Mouse (Mus musculus) myocyte (in vitro differentiated cells): ENCODE measurements at regions not wholly inside any gene's neighbourhood (a gene's known extent, or its start where the extent isn't known, plus 50 kb on each side); places are given as distances from the start of the nearest gene placed in this dataset.

ENCODE experiments used
- H3K27me3 ChIP-seq: one replicate; pipeline ENCODE4 v1.6.1; 2011; ENCODE audit not compliant: control insufficient read depth, insufficient read depth, insufficient read length
- H3K36me3 ChIP-seq: one replicate; pipeline ENCODE4 v1.6.1; 2011; ENCODE audit not compliant: control insufficient read depth, insufficient read depth
- H3K4me2 ChIP-seq: one replicate; pipeline ENCODE4 v1.6.1; 2011; ENCODE audit warnings: low read depth, control low read depth
- H3K4me3 ChIP-seq: one replicate; pipeline ENCODE4 v1.5.1; 2011; ENCODE audit warnings: mild to moderate bottlenecking, control low read depth, moderate library complexity
- H3K79me2 ChIP-seq: one replicate; pipeline ENCODE4 v1.6.1; 2011; ENCODE audit not compliant: control insufficient read depth, insufficient read depth
- H3ac ChIP-seq: one replicate; pipeline ENCODE4 v1.6.1; 2011; ENCODE audit not compliant: control insufficient read depth, insufficient read length
- CEBPB ChIP-seq: IDR thresholded peaks from 2 replicates; pipeline ENCODE4 v1.6.1; 2011; ENCODE audit warnings: mild to moderate bottlenecking, moderate library complexity; ENCODE audit not compliant: poor library complexity, insufficient read depth, severe bottlenecking
- E2F4 ChIP-seq: IDR thresholded peaks from one replicate; pipeline ENCODE4 v1.6.1; 2011; ENCODE audit warnings: mild to moderate bottlenecking, control low read depth, moderate library complexity; ENCODE audit not compliant: insufficient read depth
- MAX ChIP-seq: IDR thresholded peaks from one replicate; pipeline ENCODE4 v1.6.1; 2011; ENCODE audit warnings: low read depth, mild to moderate bottlenecking, control low read depth
- MYOD1 ChIP-seq, 3 experiments: IDR thresholded peaks; one replicate each; pipeline ENCODE4 v1.6.1; 2011; ENCODE audit warnings: control low read depth in 2 of 3, low read depth in 2 of 3, mild to moderate bottlenecking in 2 of 3, moderate library complexity in 1 of 3; ENCODE audit not compliant: insufficient read length in 2 of 3, control insufficient read depth in 1 of 3
- MYOG ChIP-seq, 3 experiments: IDR thresholded peaks; one replicate each; pipeline ENCODE4 v1.6.1; 2011; ENCODE audit warnings: control low read depth in 2 of 3, low read depth in 2 of 3, mild to moderate bottlenecking in 2 of 3; ENCODE audit not compliant: insufficient read length in 2 of 3, control insufficient read depth in 1 of 3, insufficient read depth in 1 of 3
- POLR2A ChIP-seq: IDR thresholded peaks from one replicate; pipeline ENCODE4 v1.6.1; 2011; ENCODE audit warnings: low read depth, mild to moderate bottlenecking, control low read depth, moderate library complexity; ENCODE audit not compliant: insufficient read length
- POLR2AphosphoS2 ChIP-seq: IDR thresholded peaks from one replicate; pipeline ENCODE4 v1.6.1; 2011; ENCODE audit warnings: low read depth, control low read depth; ENCODE audit not compliant: insufficient read length
- REST ChIP-seq: IDR thresholded peaks from one replicate; pipeline ENCODE4 v1.6.1; 2011; ENCODE audit warnings: mild to moderate bottlenecking, control low read depth, moderate library complexity; ENCODE audit not compliant: insufficient read depth, insufficient read length
- SRF ChIP-seq: IDR thresholded peaks from one replicate; pipeline ENCODE4 v1.6.1; 2011; ENCODE audit warnings: low read depth; ENCODE audit not compliant: control insufficient read depth, insufficient read length
- TCF12 ChIP-seq: IDR thresholded peaks from one replicate; pipeline ENCODE4 v1.6.1; 2011; ENCODE audit warnings: mild to moderate bottlenecking, control low read depth; ENCODE audit not compliant: poor library complexity, insufficient read depth, severe bottlenecking
- TCF3 ChIP-seq: IDR thresholded peaks from one replicate; pipeline ENCODE4 v1.6.1; 2011; ENCODE audit warnings: low read depth, control low read depth; ENCODE audit not compliant: insufficient read length
- USF1 ChIP-seq: IDR thresholded peaks from one replicate; pipeline ENCODE4 v1.6.1; 2011; ENCODE audit warnings: low read depth, mild to moderate bottlenecking, control low read depth, moderate library complexity

- H3K4me2 ChIP-seq, result no peak overlapping the region
- TF ChIP-seq POLR2A, result no peak
- TF ChIP-seq CEBPB, result no peak
- no peak for TF ChIP-seq TCF12
- no peak for TF ChIP-seq REST
- no peak for TF ChIP-seq MYOG (IDR thresholded peaks at IDR 0.05; ENCODE audit: control insufficient read depth in 1 of 3, insufficient read depth in 1 of 3, insufficient read length in 2 of 3, low read depth in 2 of 3)
- no peak overlapping the region for H3ac ChIP-seq
- no peaks in the 10 kb centered on the region for H3K36me3 ChIP-seq
- no peak overlapping the region for H3K4me3 ChIP-seq
- H3K27me3 ChIP-seq, result no peaks in the 10 kb centered on the region
- H3K79me2 ChIP-seq, result no peaks in the 10 kb centered on the region
These were observed 68.4 kb upstream of the Zfp217 start for GRCm38 (mm10) chr2:170216311-170216710.

- no peak overlapping the region for H3ac ChIP-seq
- H3K36me3 ChIP-seq, result no peaks in the 10 kb centered on the region
- peak overlapping the region; percentile 32 for H3K4me2 ChIP-seq
- no peak overlapping the region for H3K4me3 ChIP-seq
- TF ChIP-seq E2F4, result no peak
- no peak for TF ChIP-seq TCF12
- H3K79me2 ChIP-seq, result no peaks in the 10 kb centered on the region
- H3K27me3 ChIP-seq, result no peaks in the 10 kb centered on the region
These were observed 61.2 kb upstream of the Zfp217 start for GRCm38 (mm10) chr2:170209121-170209520.

DNA sequence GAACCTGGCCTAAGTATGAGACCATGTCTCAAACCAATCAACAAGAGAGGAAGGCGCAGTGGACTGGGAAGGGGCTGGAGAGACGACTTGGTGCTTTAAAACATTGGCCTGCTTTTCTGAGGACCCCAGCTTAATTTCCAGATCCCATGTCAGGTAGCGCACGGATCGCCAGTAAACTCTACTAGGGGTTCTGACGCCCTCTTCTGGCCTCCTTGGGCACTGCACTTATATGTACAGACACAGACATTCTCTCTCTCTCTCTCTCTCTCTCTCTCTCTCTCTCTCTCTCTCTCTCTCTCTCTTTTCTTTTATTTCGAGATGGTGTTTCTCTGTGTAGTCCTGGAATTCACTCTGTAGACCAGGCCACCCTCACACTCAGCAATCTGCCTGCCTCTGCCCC lies 60.0 kb upstream of the Zfp217 start:
- Histone ChIP-seq H3K36me3 (no peaks in the 10 kb centered on the region), H3K4me3 (no peak overlapping the region), H3ac (no peak overlapping the region), H3K27me3 (no peaks in the 10 kb centered on the region), H3K79me2 (no peaks in the 10 kb centered on the region), H3K4me2 (no peak overlapping the region)
- TF ChIP-seq CEBPB (no peak), POLR2A (no peak), TCF12 (no peak), MYOG (IDR thresholded peaks at IDR 0.05; ENCODE audit: control insufficient read depth in 1 of 3, insufficient read depth in 1 of 3, insufficient read length in 2 of 3, low read depth in 2 of 3) (no peak), REST (no peak), MYOD1 (IDR thresholded peaks at IDR 0.05; ENCODE audit: control insufficient read depth in 1 of 3, insufficient read length in 2 of 3, low read depth in 2 of 3) (no peak), SRF (no peak), POLR2AphosphoS2 (no peak)

DNA sequence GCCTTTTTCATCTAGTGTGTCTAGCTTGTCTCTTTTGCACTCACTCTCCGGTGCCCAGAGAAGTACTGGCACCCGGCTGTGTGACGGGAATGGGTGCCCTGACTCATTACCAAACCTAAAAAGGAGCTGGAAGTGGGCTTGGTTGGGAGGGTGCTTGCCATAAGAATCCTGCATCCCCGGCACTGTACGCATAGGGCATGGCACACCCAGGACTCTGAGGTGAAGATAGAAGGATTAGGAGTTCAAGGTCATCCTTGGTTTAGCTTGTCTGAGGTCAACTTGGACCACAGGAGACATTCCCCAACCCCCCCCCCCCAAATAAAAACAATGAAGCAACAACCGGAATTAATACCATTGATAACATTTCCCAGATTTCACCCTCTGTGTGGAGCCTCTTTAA lies 59.5 kb upstream of the Zfp217 start:
- Histone ChIP-seq H3K36me3 (no peaks in the 10 kb centered on the region), H3K4me2 (no peak overlapping the region), H3ac (no peak overlapping the region), H3K79me2 (no peaks in the 10 kb centered on the region), H3K27me3 (no peaks in the 10 kb centered on the region), H3K4me3 (no peak overlapping the region)
- no peak for TF ChIP-seq SRF
- TF ChIP-seq MAX, result no peak
- no peak for TF ChIP-seq POLR2A
- TF ChIP-seq E2F4, result no peak
- no peak for TF ChIP-seq CEBPB
- TF ChIP-seq POLR2AphosphoS2, result no peak
- TF ChIP-seq MYOG (IDR thresholded peaks at IDR 0.05; ENCODE audit: control insufficient read depth in 1 of 3, insufficient read depth in 1 of 3, insufficient read length in 2 of 3, low read depth in 2 of 3), result no peak
- TF ChIP-seq REST, result no peak

GRCm38 (mm10) chr2:170206870-170207269 lies 59.0 kb upstream of the Zfp217 start:
- no peak for TF ChIP-seq TCF12
- no peak for TF ChIP-seq USF1
- no peak for TF ChIP-seq SRF
- TF ChIP-seq MYOG (IDR thresholded peaks at IDR 0.05; ENCODE audit: control insufficient read depth in 1 of 3, insufficient read depth in 1 of 3, insufficient read length in 2 of 3, low read depth in 2 of 3), result no peak
- TF ChIP-seq MYOD1 (IDR thresholded peaks at IDR 0.05; ENCODE audit: control insufficient read depth in 1 of 3, insufficient read length in 2 of 3, low read depth in 2 of 3), result no peak
- TF ChIP-seq POLR2A, result no peak
- TF ChIP-seq CEBPB, result no peak
- no peak for TF ChIP-seq REST
- no peak for TF ChIP-seq E2F4
- no peak for TF ChIP-seq POLR2AphosphoS2
- TF ChIP-seq MAX, result no peak
- no peak for TF ChIP-seq TCF3
- Histone ChIP-seq H3ac (no peak overlapping the region), H3K4me2 (no peak overlapping the region), H3K4me3 (no peak overlapping the region), H3K79me2 (no peaks in the 10 kb centered on the region), H3K36me3 (no peaks in the 10 kb centered on the region), H3K27me3 (no peaks in the 10 kb centered on the region)

- no peak overlapping the region for H3K4me3 ChIP-seq
- H3K27me3 ChIP-seq, result no peaks in the 10 kb centered on the region
- TF ChIP-seq SRF, result no peak
- TF ChIP-seq POLR2AphosphoS2, result no peak
- TF ChIP-seq USF1, result no peak
- H3K79me2 ChIP-seq, result no peaks in the 10 kb centered on the region
- H3ac ChIP-seq, result no peak overlapping the region
- no peak overlapping the region for H3K4me2 ChIP-seq
- no peaks in the 10 kb centered on the region for H3K36me3 ChIP-seq
These were observed 58.5 kb upstream of the Zfp217 start for GRCm38 (mm10) chr2:170206442-170206754.
